Mouse (Mus musculus) testis, adult 2 months (tissue): ENCODE measurements around the gene Gm10203.

Experiments
- CTCF ChIP-seq: fragments of 200-500 bp; IDR thresholded peaks from 2 replicates; pipeline ENCODE4 v1.5.1; 2012; ENCODE audit warnings: low read depth, mild to moderate bottlenecking, inconsistent platforms, low read length, moderate library complexity; ENCODE audit not compliant: control insufficient read depth, insufficient read depth, insufficient replicate concordance
- POLR2A ChIP-seq: fragments of 200-500 bp; IDR thresholded peaks from 2 replicates; pipeline ENCODE4 v1.6.1; 2012; ENCODE audit warnings: low read depth, mild to moderate bottlenecking, inconsistent platforms, low read length, moderate library complexity; ENCODE audit not compliant: control insufficient read depth

GRCm38 (mm10) chr6:149174932-149175570 is 45.1 kb downstream of the Gm10203 start:
- no peak for TF ChIP-seq POLR2A
- TF ChIP-seq CTCF = no peak
